Mouse (Mus musculus) sigmoid colon, adult 10 weeks (tissue): ENCODE results near the gene Gata3. TPM values are rescaled to one million over a fixed set of nuclear protein-coding genes. Genes with fewer than 3 reads are reported as not detected.

ENCODE experiments used
- polyA plus RNA-seq: library from polyadenylated mRNA; stranded (reverse); fragments of 350-450 nt; fragmentation: Illumina TruSeq; extraction: RNeasy Lipid Tissue Mini Kit (QIAGEN cat#74804); gene quantifications from one replicate; pipeline ENCODE4 v1.2.3, GENCODE M21; 2014; ENCODE audit warnings: low read depth, low replicate concordance

The Gata3 gene
- 0.54 TPM for polyA plus RNA-seq

GRCm38 (mm10) chr2:9889651-9890183 lies at the start of gene Gata3:
Gata3 (minus strand) TSS chr2:9890034.

GRCm38 (mm10) chr2:9888913-9889650 lies 752 bp downstream of the Gata3 start, which contains the start of gene 9230102O04Rik:
9230102O04Rik (minus strand) TSS chr2:9889540.

GRCm38 (mm10) chr2:9881051-9881591 lies 8.7 kb downstream of the Gata3 start, which contains the start of gene 4930412O13Rik:
4930412O13Rik (plus strand) TSS chr2:9881252.

Other genes with a start within 250 kb of the Gata3 start
- gene 4930412O13Rik, start 8.8 kb downstream of the Gata3 start, polyA plus RNA-seq: not detected
- not detected for gene 9230102O04Rik, start 494 bp downstream of the Gata3 start, polyA plus RNA-seq
- gene Taf3, start 158.6 kb upstream of the Gata3 start, polyA plus RNA-seq: 6.9 TPM
- 943 TPM for gene Atp5c1, start 190.5 kb upstream of the Gata3 start, polyA plus RNA-seq
- 35.8 TPM for gene Kin, start 190.6 kb upstream of the Gata3 start, polyA plus RNA-seq
- gene Itih2, start 241.4 kb upstream of the Gata3 start, polyA plus RNA-seq: 15.9 TPM